8 mouse cellular contexts compared by ENCODE assay signal in the genomic region with DNA sequence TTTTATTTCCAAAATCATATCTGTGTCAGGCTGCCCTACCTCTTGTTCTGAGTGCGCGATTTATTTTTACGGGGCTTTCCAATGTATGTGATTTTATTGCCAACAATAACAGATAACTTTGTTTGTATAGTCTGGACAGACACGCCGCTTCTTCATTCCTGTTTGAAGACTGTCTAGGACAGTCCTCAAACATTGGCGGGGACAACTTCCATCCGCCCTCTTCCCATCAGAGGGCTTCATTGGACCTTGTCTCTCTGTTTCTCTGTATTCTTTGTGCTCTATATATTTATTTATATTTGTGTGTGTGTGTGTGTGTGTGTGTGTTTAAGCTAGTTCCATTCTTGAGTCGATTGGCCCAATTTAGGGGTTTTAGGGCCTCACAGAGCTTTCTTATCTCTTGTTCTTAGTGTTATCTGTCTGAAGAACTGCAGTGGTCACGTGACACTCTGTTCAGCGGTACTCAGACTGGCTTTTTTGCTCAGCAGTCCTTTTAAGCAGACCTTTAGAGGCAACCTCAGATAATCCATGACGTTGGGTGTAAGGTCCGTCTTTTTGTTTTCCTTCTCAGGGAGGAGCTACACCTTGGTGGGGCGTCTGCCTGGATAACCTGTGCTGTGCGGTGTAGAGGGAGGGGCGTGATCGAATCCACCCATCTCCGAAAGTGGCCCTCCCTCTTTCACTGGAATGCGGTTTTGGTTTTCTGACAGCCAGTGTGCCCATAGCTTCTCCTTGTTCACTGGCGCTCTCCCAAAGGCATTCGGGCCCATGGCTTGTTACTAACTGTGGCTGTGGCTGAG. TPM values are rescaled to one million over a fixed set of nuclear protein-coding genes. Genes with fewer than 3 reads are reported as not detected.
DNase-seq lines count a peak whose midpoint lies in the region; ATAC-seq and TF ChIP-seq lines count a peak whose summit lies in the region.

No protein-coding gene starts in this region.

- no peak overlapping the region for H3K27ac ChIP-seq in kidney, embryonic 15.5 days
- no peak overlapping the region for H3K27ac ChIP-seq in forebrain, embryonic 16.5 days (ENCODE audit: low read length)
- H3K27ac ChIP-seq in liver, embryonic 15.5 days (replicated peaks): peak overlapping the region; percentile 14; the same call in 1 of the 2 replicates
- no peak overlapping the region for H3K27ac ChIP-seq in left cerebral cortex, adult 2 months

- ATAC-seq in kidney, embryonic 15.5 days (replicated peaks; ENCODE audit: low FRiP score): no peak
- ATAC-seq in forebrain, embryonic 16.5 days: no peak
- ATAC-seq in liver, embryonic 15.5 days (ENCODE audit: insufficient read depth): peak; percentile 78

- no peaks in the 10 kb centered on the region for H3K36me3 ChIP-seq in kidney, embryonic 15.5 days
- H3K36me3 ChIP-seq in forebrain, embryonic 16.5 days (ENCODE audit: control insufficient read depth, insufficient read depth): no peaks in the 10 kb centered on the region
- no peaks in the 10 kb centered on the region for H3K36me3 ChIP-seq in liver, embryonic 15.5 days (replicated peaks)

- H3K4me1 ChIP-seq in kidney, embryonic 15.5 days: 0 out of 2 replicates have a peak, but pooled peaks cover 5% of the 10 kb centered on the region
- peaks cover 7% of the 10 kb centered on the region for H3K4me1 ChIP-seq in forebrain, embryonic 16.5 days (replicated peaks; ENCODE audit: control insufficient read depth, insufficient read depth, low read length)
- H3K4me1 ChIP-seq in liver, embryonic 15.5 days (replicated peaks): peaks cover 13% of the 10 kb centered on the region

- no peaks in the 10 kb centered on the region for H3K27me3 ChIP-seq in kidney, embryonic 15.5 days
- H3K27me3 ChIP-seq in forebrain, embryonic 16.5 days (replicated peaks; ENCODE audit: control insufficient read depth, insufficient read depth, low read length): no peaks in the 10 kb centered on the region
- no peaks in the 10 kb centered on the region for H3K27me3 ChIP-seq in liver, embryonic 15.5 days

- H3K4me3 ChIP-seq in kidney, embryonic 15.5 days (replicated peaks): peak overlapping the region; percentile 23
- no peak overlapping the region for H3K4me3 ChIP-seq in forebrain, embryonic 16.5 days (replicated peaks; ENCODE audit: low read length)
- H3K4me3 ChIP-seq in liver, embryonic 15.5 days (replicated peaks): peak overlapping the region; percentile 34
- H3K4me3 ChIP-seq in left cerebral cortex, adult 2 months: no peak overlapping the region

- DNase-seq in kidney, adult 8-10 months: no peak
- peak; percentile 9 for DNase-seq in retina, embryonic 14.5 days (ENCODE audit: low spot score)
- DNase-seq in T-cell, adult 2 months (ENCODE audit: low spot score): no peak
- DNase-seq in left cerebral cortex, adult 2 months (ENCODE audit: extremely low spot score in 1 of 2, low spot score in 2 of 2): no peak
- no peak for DNase-seq in kidney, postnatal 25 days

- no peak for TF ChIP-seq CTCF in left cerebral cortex, adult 2 months (IDR thresholded peaks at IDR 0.05)

- 47% methylated on average over 20 of the region's 20 CpGs for WGBS in kidney, embryonic 15.5 days
- WGBS in forebrain, embryonic 16.5 days: 47% methylated on average over 20 of the region's 20 CpGs
- WGBS in liver, embryonic 15.5 days (ENCODE audit: insufficient replicate concordance): 35% methylated on average over 20 of the region's 20 CpGs

- intact Hi-C loops in left cerebral cortex, adult 2 months (cut with DNase I): no loop called here

- H3K9ac ChIP-seq in kidney, embryonic 15.5 days: no peak overlapping the region
- no peak overlapping the region for H3K9ac ChIP-seq in forebrain, embryonic 16.5 days (replicated peaks; ENCODE audit: low read depth, low read length)
- no peak overlapping the region for H3K9ac ChIP-seq in liver, embryonic 15.5 days

- peak overlapping the region; percentile 48 for H3K4me2 ChIP-seq in kidney, embryonic 15.5 days
- H3K4me2 ChIP-seq in forebrain, embryonic 16.5 days (ENCODE audit: low read length): peak overlapping the region; percentile 8
- H3K4me2 ChIP-seq in liver, embryonic 15.5 days: peak overlapping the region; percentile 55

- H3K9me3 ChIP-seq in kidney, embryonic 15.5 days (replicated peaks): no peaks in the 10 kb centered on the region
- H3K9me3 ChIP-seq in forebrain, embryonic 16.5 days (ENCODE audit: control insufficient read depth, low read length): no peaks in the 10 kb centered on the region
- H3K9me3 ChIP-seq in liver, embryonic 15.5 days (replicated peaks): no peaks in the 10 kb centered on the region

RNA-seq across cellular contexts. Expression of a gene that starts 54.4 kb away (rescaled TPM):
- polyA plus RNA-seq in kidney, embryonic 15.5 days (2015; fragmentation: Nextera tagmentation; extraction: Ambion mirVana): 4.6 and 5.6 TPM in 2 replicates
- polyA plus RNA-seq in forebrain, embryonic 16.5 days (2015; fragmentation: Nextera tagmentation; extraction: Ambion mirVana): 2.5 and 3.1 TPM in 2 replicates
- 7.3 and 8.6 TPM in 2 replicates for polyA plus RNA-seq in liver, embryonic 15.5 days (2015; fragmentation: Nextera tagmentation; extraction: Ambion mirVana)
- total RNA-seq in left cerebral cortex, adult 2 months (2021): 1 to 10 TPM in 1 of 2 experiments, under 1 TPM in 1; 0.89 to 1.2 TPM

Comparison
In these comparisons a context has a peak if more than half of its experiments do, and no peak if none do; other contexts are left out.
1. H3K4me3 ChIP-seq: peak in kidney, embryonic 15.5 days (single experiment) and liver, embryonic 15.5 days (single experiment); none in forebrain, embryonic 16.5 days (single experiment) and left cerebral cortex, adult 2 months (single experiment).
2. Peak in every context shown above with its lines, with median percentiles within 50 percentile points of each other: H3K4me2 ChIP-seq.